Mouse (Mus musculus) kidney, adult 2 months (tissue): ENCODE data around the gene Lrrc39.

Experiments used
- CTCF ChIP-seq: fragments of 200-500 bp; conservative IDR thresholded peaks from 2 replicates; pipeline ENCODE4 v1.5.1; 2011; ENCODE audit warnings: low read depth, mild to moderate bottlenecking, control low read depth, low read length, moderate library complexity, mixed read lengths; ENCODE audit not compliant: insufficient read depth, insufficient read length
- POLR2A ChIP-seq: fragments of 200-500 bp; IDR thresholded peaks from one replicate; pipeline ENCODE4 v1.6.1; 2011; ENCODE audit warnings: low read depth, low read length, control low read depth

- no peak for TF ChIP-seq CTCF
- no peak for TF ChIP-seq POLR2A
Observed at GRCm38 (mm10) chr3:116601005-116601404, 38.2 kb downstream of the Lrrc39 start.
